10 mouse cellular contexts compared by ENCODE assay signal in genomic region chr10:56468537-56468936, GRCm38 (mm10).
DNase-seq lines count a peak whose midpoint lies in the region; ATAC-seq lines count a peak whose summit lies in the region.
"Had no signal": no experiment of that assay in that cellular context is flagged by ENCODE, and none has a peak within 500 bp of the region (broad histone marks: within the 10 kb centered on the region; RNA-seq: fewer than 3 reads in every experiment).

No protein-coding gene starts in this region.

- no peaks in the 10 kb centered on the region for H3K4me1 ChIP-seq in hindbrain, embryonic 10.5 days (replicated peaks)
- no peaks in the 10 kb centered on the region for H3K4me1 ChIP-seq in hindbrain, embryonic 14.5 days (replicated peaks; ENCODE audit: control insufficient read depth, insufficient read depth, low read length)
- H3K4me1 ChIP-seq in embryonic facial prominence, embryonic 11.5 days (ENCODE audit: control insufficient read depth, insufficient read depth, low read length): no peaks in the 10 kb centered on the region
- no peaks in the 10 kb centered on the region for H3K4me1 ChIP-seq in forebrain, embryonic 12.5 days
- no peaks in the 10 kb centered on the region for H3K4me1 ChIP-seq in hindbrain, embryonic 16.5 days (ENCODE audit: control insufficient read depth, insufficient read depth, low read depth, low read length)

- no peaks in the 10 kb centered on the region for H3K9me3 ChIP-seq in hindbrain, embryonic 10.5 days
- no peaks in the 10 kb centered on the region for H3K9me3 ChIP-seq in hindbrain, embryonic 14.5 days (ENCODE audit: control insufficient read depth, low read length)
- H3K9me3 ChIP-seq in embryonic facial prominence, embryonic 11.5 days (replicated peaks; ENCODE audit: control insufficient read depth, low read length): no peaks in the 10 kb centered on the region
- no peaks in the 10 kb centered on the region for H3K9me3 ChIP-seq in forebrain, embryonic 12.5 days
- no peaks in the 10 kb centered on the region; the same call in 1 of the 2 replicates for H3K9me3 ChIP-seq in hindbrain, embryonic 16.5 days (ENCODE audit: control insufficient read depth, low read length)
- H3K9me3 ChIP-seq: G1E had no signal

- no peaks in the 10 kb centered on the region for H3K36me3 ChIP-seq in hindbrain, embryonic 10.5 days
- H3K36me3 ChIP-seq in hindbrain, embryonic 14.5 days (replicated peaks; ENCODE audit: control insufficient read depth, insufficient read depth): no peaks in the 10 kb centered on the region
- H3K36me3 ChIP-seq in embryonic facial prominence, embryonic 11.5 days (replicated peaks; ENCODE audit: control insufficient read depth, insufficient read depth, low read depth, low read length): no peaks in the 10 kb centered on the region
- H3K36me3 ChIP-seq in forebrain, embryonic 12.5 days (replicated peaks): no peaks in the 10 kb centered on the region
- no peaks in the 10 kb centered on the region for H3K36me3 ChIP-seq in hindbrain, embryonic 16.5 days (ENCODE audit: control insufficient read depth, insufficient read depth, low read length)
- H3K36me3 ChIP-seq: G1E had no signal

- no peak overlapping the region for H3K9ac ChIP-seq in hindbrain, embryonic 14.5 days
- H3K9ac ChIP-seq in embryonic facial prominence, embryonic 11.5 days (replicated peaks; ENCODE audit: low read length): no peak overlapping the region
- no peak overlapping the region for H3K9ac ChIP-seq in forebrain, embryonic 12.5 days
- no peak overlapping the region for H3K9ac ChIP-seq in hindbrain, embryonic 16.5 days (ENCODE audit: low read depth, low read length)

- intact Hi-C loops in heart, postnatal 36 days (cut with DNase I): loop anchor here (2.0 to 5.0 kb wide), 3 partner anchors 51 to 214 kb away; partner anchors contain the start of gene Gja1

- H3K27ac ChIP-seq in hindbrain, embryonic 10.5 days: peak overlapping the region; percentile 64
- H3K27ac ChIP-seq in hindbrain, embryonic 14.5 days: no peak overlapping the region
- 0 out of 2 replicates have a peak overlapping the region, but pooled peaks have one; percentile 23 for H3K27ac ChIP-seq in embryonic facial prominence, embryonic 11.5 days (replicated peaks; ENCODE audit: low read depth, low read length)
- H3K27ac ChIP-seq in forebrain, embryonic 12.5 days: no peak overlapping the region
- no peak overlapping the region for H3K27ac ChIP-seq in hindbrain, embryonic 16.5 days (ENCODE audit: low read depth, low read length)

- no peak for DNase-seq in hindbrain, embryonic 10.5 days (ENCODE audit: low spot score)
- no peak for DNase-seq in hindbrain, embryonic 14.5 days (ENCODE audit: low spot score)
- DNase-seq in embryonic facial prominence, embryonic 11.5 days (ENCODE audit: low spot score): peak; percentile 21
- DNase-seq in heart, postnatal 36 days: peak; percentile 18 to 33
- peak; percentile 5 for DNase-seq in lung, postnatal 36 days
- no peak for DNase-seq in cerebellum, postnatal 4 days (ENCODE audit: low spot score in 2 of 2)
- DNase-seq: layer of hippocampus, adult 9-11 months had no signal

- no peak overlapping the region for H3K4me3 ChIP-seq in hindbrain, embryonic 10.5 days
- H3K4me3 ChIP-seq in hindbrain, embryonic 14.5 days (replicated peaks; ENCODE audit: low read length): no peak overlapping the region
- no peak overlapping the region for H3K4me3 ChIP-seq in embryonic facial prominence, embryonic 11.5 days (ENCODE audit: low read depth, low read length)
- H3K4me3 ChIP-seq in forebrain, embryonic 12.5 days (replicated peaks): no peak overlapping the region
- no peak overlapping the region for H3K4me3 ChIP-seq in hindbrain, embryonic 16.5 days (ENCODE audit: low read length)

- WGBS in hindbrain, embryonic 10.5 days: 60% methylated on average over 6 of the region's 6 CpGs
- WGBS in hindbrain, embryonic 14.5 days: 80% methylated on average over 6 of the region's 6 CpGs
- 27% methylated on average over 6 of the region's 6 CpGs for WGBS in embryonic facial prominence, embryonic 11.5 days
- 82% methylated on average over 6 of the region's 6 CpGs for WGBS in forebrain, embryonic 12.5 days
- WGBS in hindbrain, embryonic 16.5 days: 72% methylated on average over 6 of the region's 6 CpGs

- H3K27me3 ChIP-seq in hindbrain, embryonic 10.5 days (ENCODE audit: insufficient read depth, poor library complexity, severe bottlenecking): no peaks in the 10 kb centered on the region
- H3K27me3 ChIP-seq in hindbrain, embryonic 14.5 days (ENCODE audit: control insufficient read depth, insufficient read depth, low read length): no peaks in the 10 kb centered on the region
- no peaks in the 10 kb centered on the region for H3K27me3 ChIP-seq in embryonic facial prominence, embryonic 11.5 days (ENCODE audit: control insufficient read depth, insufficient read depth, low read length)
- no peaks in the 10 kb centered on the region for H3K27me3 ChIP-seq in forebrain, embryonic 12.5 days
- no peaks in the 10 kb centered on the region for H3K27me3 ChIP-seq in hindbrain, embryonic 16.5 days (replicated peaks; ENCODE audit: control insufficient read depth, insufficient read depth, low read length)

- no peak for ATAC-seq in hindbrain, embryonic 14.5 days (ENCODE audit: low FRiP score)
- ATAC-seq in embryonic facial prominence, embryonic 11.5 days (replicated peaks; ENCODE audit: insufficient number of reproducible peaks, low FRiP score, low TSS enrichment, low read depth): no peak
- ATAC-seq in forebrain, embryonic 12.5 days (ENCODE audit: low FRiP score): no peak
- ATAC-seq in hindbrain, embryonic 16.5 days: no peak

- no peak overlapping the region for H3K4me2 ChIP-seq in hindbrain, embryonic 14.5 days (replicated peaks)
- no peak overlapping the region for H3K4me2 ChIP-seq in embryonic facial prominence, embryonic 11.5 days (ENCODE audit: low read depth, low read length)
- H3K4me2 ChIP-seq in forebrain, embryonic 12.5 days: no peak overlapping the region
- no peak overlapping the region for H3K4me2 ChIP-seq in hindbrain, embryonic 16.5 days (ENCODE audit: low read length)

Comparison
In these comparisons a context has a peak if more than half of its experiments do, and no peak if none do; other contexts are left out.
1. H3K27ac ChIP-seq: peak in hindbrain, embryonic 10.5 days (single experiment) and embryonic facial prominence, embryonic 11.5 days (single experiment); none in hindbrain, embryonic 14.5 days (single experiment), forebrain, embryonic 12.5 days (single experiment) and hindbrain, embryonic 16.5 days (single experiment).
2. DNase-seq: peak in embryonic facial prominence, embryonic 11.5 days (single experiment), heart, postnatal 36 days (2 of 2) and lung, postnatal 36 days (single experiment); none in hindbrain, embryonic 10.5 days (single experiment), hindbrain, embryonic 14.5 days (single experiment) and cerebellum, postnatal 4 days (0 of 2).